Mouse (Mus musculus) gastrocnemius, postnatal 25 days (tissue): ENCODE measurements around the gene Rps27l. TPM values are rescaled to one million over a fixed set of nuclear protein-coding genes. Genes with fewer than 3 reads are reported as not detected.
A peak's percentile ranks its signal among the peaks of the same experiment; 100 is the strongest.

ENCODE experiments used
- DNase-seq: peaks from one replicate; pipeline ENCODE4 v3.0.0; 2022
- total RNA-seq, 2 experiments: library from RNA; stranded (reverse); gene quantifications; 1 replicate in 1 of 2; 2 replicates in 1 of 2; pipeline ENCODE4 v1.2.3; 2021

The Rps27l gene
- total RNA-seq, 2 experiments from 2014 or later = 198 to 200 TPM

- no peak for DNase-seq
These were observed 25.2 kb upstream of the Rps27l start for GRCm38 (mm10) chr9:66920488-66921279.

- DNase-seq = no peak
These were observed 23.8 kb upstream of the Rps27l start for GRCm38 (mm10) chr9:66922076-66922475.

- DNase-seq = no peak
These were observed 20.0 kb upstream of the Rps27l start for GRCm38 (mm10) chr9:66925853-66926252.

GRCm38 (mm10) chr9:66927696-66928402 is 18.0 kb upstream of the Rps27l start:
- DNase-seq = no peak

GRCm38 (mm10) chr9:66930351-66930750 is 15.5 kb upstream of the Rps27l start:
- no peak for DNase-seq

- no peak for DNase-seq
These were observed 11.7 kb upstream of the Rps27l start for GRCm38 (mm10) chr9:66933869-66934808.

- peak; percentile 62 for DNase-seq
These were observed 8.4 kb upstream of the Rps27l start for GRCm38 (mm10) chr9:66937507-66937906.

GRCm38 (mm10) chr9:66938836-66939235 is 7.0 kb upstream of the Rps27l start:
- no peak for DNase-seq

- no peak for DNase-seq
These were observed 725 bp upstream of the Rps27l start for GRCm38 (mm10) chr9:66945161-66945560.

- no peak for DNase-seq
These were observed 2.6 kb downstream of the Rps27l start for GRCm38 (mm10) chr9:66948536-66948935.

GRCm38 (mm10) chr9:66952321-66952720 is 6.4 kb downstream of the Rps27l start:
- DNase-seq = peak; percentile 38

GRCm38 (mm10) chr9:66952886-66953285 is 7.0 kb downstream of the Rps27l start:
- DNase-seq = no peak

- DNase-seq = no peak
These were observed 11.6 kb downstream of the Rps27l start for GRCm38 (mm10) chr9:66957451-66957850.

- no peak for DNase-seq
These were observed 15.6 kb downstream of the Rps27l start for GRCm38 (mm10) chr9:66961478-66961877.

GRCm38 (mm10) chr9:66967492-66967891 is 21.6 kb downstream of the Rps27l start:
- DNase-seq = no peak

- no peak for DNase-seq
These were observed 25.2 kb downstream of the Rps27l start for GRCm38 (mm10) chr9:66971116-66971515.

GRCm38 (mm10) chr9:66974721-66975225 is 28.9 kb downstream of the Rps27l start:
- DNase-seq = peak; percentile 79

GRCm38 (mm10) chr9:66975239-66975645 is 29.4 kb downstream of the Rps27l start, which contains the start of gene Lactb:
Lactb (minus strand) TSS chr9:66975484.
- peak; percentile 95 for DNase-seq

- DNase-seq = no peak
These were observed 31.2 kb downstream of the Rps27l start for GRCm38 (mm10) chr9:66977121-66977520.

- DNase-seq = no peak
These were observed 32.1 kb downstream of the Rps27l start for GRCm38 (mm10) chr9:66977982-66978381.

GRCm38 (mm10) chr9:66978468-66978867 is 32.6 kb downstream of the Rps27l start:
- DNase-seq = no peak

GRCm38 (mm10) chr9:66980458-66980857 is 34.6 kb downstream of the Rps27l start:
- DNase-seq = no peak
